Mouse (Mus musculus) lung, postnatal 10 days (tissue): ENCODE measurements at regions not wholly inside any gene's neighbourhood (a gene's known extent, or its start where the extent isn't known, plus 50 kb on each side); places are given as distances from the start of the nearest gene placed in this dataset.
A peak's percentile ranks its signal among the peaks of the same experiment; 100 is the strongest.

Source experiments
- DNase-seq: peaks from one replicate; pipeline ENCODE4 v3.0.0; 2021

DNA sequence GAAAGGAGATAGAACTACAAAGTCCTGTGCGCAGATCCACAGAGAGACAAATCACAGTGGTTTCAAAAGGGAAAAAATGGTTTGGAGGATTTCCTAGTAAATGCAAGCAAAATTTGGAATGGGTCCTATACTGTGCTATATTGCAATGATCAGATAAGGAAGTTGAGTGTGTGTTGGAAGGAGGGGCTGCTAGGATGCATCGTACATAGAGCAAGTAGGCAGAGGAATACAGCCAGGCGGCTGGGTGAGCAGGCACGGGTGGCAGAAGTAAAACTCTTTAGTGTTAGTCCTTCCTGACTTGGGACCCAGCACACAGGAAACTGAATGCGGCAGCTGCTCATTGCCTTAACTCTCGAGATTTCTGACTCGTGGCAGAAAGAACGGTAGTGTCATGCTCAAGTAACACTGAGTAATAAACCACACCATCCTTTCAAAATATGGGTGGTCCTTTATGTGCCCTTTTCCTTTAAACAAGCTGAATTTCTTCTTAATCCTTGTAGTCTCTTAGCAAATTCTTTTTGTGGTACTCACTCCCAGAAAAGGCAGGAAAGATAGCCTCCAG, 87.0 kb upstream of the Itprid2 start:
- DNase-seq = no peak

DNA sequence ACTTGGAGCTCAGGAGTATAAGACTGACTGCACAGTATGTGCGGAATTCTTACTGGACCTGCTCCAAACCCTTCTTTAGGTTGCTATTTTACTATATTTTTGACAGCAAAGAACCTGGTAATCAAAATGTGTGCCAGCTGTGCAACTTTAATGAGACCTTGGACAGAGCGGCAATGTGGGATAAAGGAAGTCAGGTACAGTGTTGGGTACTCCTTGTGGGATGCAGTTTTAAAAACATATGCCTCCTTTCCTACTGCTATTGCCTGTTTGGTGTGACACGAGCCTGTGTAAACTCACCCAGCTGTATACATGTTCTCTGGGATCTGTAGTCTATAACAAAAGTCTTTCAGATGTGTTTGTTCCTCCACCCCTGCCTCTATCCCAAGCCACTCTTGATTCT, 85.4 kb upstream of the Itprid2 start:
- no peak for DNase-seq

DNA sequence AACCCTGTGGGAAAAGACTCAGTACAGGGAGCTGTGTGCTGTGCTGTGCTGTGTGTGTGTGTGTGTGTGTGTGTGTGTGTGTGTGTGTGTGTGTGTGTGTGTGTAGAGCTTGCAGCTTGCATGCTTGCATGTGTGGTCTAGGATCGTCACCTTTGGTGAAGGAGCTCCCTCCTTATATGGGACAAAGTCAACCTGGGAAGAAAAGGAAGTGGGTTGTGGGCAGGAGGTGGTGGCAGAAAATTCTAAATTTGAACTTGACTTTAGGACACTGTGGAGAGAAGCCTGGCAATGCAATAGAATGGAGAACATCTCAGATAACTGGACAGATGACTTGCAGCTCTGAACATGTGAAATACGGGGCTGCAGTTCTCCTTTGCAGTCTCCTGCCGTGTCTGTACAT, 84.7 kb upstream of the Itprid2 start:
- DNase-seq = no peak

DNA sequence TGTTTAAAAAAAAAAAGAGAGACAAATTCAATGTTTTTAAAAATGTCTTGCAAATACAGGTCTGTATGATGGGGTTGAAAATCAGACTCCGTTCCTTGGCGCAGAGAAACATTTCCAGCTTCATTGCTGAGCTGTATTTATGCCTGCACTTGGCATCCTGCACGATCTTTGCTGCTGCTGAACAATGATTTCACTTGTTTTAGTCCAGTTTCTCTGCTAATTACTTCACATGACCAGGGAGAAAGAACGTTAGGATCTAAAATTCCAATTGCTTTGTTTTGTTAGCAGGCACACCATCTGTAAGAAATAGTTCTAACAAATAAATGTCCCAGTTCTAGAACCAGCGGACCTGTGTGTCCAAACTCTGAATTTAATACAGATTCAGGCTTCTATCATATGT, 82.7 kb upstream of the Itprid2 start:
- no peak for DNase-seq

DNA sequence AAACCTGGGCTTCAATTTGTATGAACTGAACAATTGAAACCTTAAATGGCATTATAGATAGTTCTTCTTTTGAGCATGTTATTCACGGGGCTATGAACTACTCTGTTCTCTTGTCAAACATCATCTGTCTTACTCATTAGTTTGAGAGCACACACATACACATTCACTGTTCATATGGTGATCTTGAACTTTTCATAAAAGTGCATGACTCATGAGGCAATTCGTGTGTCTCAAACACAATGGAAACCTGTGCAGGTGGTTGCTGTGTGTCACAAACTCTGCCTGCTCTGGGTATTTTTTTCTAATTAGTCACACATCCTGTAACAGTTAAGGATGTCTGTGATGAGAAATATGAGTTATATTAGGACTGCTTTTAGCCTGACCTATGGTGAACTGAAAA, 79.8 kb upstream of the Itprid2 start:
- DNase-seq = no peak

DNA sequence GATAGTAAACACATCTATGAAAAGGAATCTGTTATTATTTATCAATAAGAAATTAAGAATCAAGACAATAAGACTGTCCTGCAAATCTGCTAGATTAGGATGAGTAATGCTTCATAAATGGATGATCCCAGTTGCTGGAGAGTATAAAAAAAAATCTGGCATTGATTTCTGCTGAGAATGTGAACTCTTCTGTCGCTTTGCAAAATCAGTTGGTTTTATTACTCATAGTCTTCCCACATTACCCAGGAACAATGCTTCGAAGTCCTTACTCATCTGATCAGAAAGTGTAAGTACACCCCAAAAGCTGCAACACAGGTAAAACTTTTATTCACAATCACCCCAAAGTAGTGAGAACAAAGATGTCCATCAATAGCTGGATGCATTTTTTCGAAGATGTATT, 77.8 kb upstream of the Itprid2 start:
- no peak for DNase-seq

DNA sequence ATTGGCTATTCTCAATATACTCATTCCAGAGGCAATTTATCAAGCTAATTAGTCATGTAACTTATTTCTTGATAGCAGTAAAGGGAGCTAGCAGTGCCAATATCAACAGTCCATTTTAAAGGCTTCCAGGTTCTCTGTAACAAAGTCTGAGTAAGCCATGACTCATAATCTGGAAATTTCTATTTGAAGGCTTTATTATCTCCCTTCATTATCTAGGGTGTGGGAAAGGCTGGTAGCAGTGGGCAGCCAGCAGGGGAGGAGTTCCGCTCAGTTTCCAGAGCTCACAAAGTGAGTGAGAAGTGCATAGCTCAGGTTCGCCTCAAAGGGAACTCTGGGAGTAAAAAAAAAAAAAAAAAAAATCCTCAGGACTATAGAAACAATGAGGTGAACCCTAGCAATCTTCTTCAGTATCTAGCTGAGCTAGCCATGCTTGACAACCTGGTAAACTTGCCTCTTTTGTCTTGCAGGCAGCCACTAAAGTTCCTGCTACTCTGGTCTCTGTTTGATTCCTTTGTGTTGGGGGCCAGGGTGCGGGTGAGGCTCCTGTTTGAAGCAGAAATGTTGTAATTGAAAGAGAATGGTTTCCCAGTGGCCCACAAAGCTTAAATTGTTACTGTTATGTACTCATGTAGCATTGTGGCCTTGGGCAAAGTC, 68.7 kb upstream of the Itprid2 start:
- no peak for DNase-seq

DNA sequence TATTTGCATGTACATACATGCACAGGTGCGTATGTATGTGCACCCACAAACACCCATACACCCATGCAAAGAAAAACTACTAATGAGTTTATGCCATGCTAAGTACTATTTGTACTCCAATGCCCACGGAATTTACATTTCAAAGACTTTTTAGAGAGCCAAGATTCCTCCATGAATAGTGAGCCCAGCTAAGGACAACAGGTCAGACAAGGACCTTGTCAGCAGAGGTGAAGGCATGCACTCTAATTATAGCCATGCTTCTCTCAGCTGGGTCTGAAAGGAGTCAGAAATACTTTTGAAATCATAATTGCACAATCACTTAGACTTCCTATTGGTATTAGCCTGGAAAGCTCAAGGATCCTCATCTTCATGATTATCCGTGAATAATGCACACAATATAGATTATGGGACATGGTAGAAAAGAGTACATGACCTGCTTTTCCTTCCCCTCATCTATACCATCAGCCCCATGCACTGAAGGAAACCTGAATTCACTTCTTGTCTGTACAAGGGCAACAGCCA, 67.7 kb upstream of the Itprid2 start:
- no peak for DNase-seq

DNA sequence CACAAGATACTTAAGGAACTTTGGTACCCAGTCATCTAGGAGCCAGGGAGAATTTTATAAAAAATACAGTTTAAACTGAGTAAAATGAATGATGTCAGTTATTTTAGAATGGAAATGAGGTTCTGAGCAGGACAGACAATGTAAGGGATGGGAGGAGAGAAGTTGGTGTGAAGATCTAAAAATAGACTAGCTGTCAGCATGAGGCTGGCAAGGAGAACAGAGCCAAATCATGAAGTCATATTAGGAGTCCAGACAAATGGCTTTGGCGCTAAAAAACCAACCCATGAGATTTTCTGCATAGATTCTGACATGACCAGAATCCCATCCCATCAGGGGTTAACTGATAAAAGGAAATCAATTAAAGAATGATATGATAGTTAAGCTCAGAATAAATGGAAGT, 65.5 kb upstream of the Itprid2 start:
- DNase-seq = no peak

DNA sequence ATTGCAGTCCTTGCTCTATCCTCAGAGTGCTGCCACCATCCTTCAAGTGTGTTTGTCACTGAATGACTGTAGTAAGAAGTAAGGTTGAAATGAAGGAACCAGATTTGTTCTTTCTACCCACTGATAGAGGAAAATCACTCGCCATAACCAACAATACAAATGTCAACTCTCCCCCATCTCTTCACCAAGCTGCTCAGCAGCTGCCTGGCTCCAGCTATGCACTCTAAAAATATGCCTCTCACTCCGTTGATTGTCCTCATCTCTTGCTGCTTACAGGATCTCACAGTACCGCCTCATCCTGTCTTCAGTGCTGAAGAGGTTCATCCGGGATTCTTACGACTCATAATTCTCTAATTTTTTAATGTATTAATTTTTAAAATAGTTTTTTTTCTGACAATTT, 63.2 kb upstream of the Itprid2 start:
- DNase-seq = no peak

DNA sequence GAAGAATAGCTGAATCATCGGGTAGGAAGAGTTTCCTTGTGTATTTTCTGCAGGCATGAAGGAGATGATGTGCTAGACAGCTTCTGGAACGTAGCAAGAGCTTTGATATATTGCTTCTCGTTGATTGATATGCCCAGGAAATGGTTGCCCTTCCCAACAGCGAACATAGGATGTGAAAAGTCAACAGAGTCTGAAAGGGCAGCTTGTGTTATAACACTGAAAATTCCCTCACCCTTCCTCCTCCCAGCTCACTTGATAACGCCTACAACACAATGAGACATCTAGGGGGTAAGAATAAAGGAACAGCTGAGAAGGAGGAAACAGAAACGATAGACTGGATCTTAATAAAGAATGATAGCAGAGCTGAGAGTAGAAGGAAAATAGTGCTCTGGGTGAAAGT, 60.1 kb upstream of the Itprid2 start:
- peak; percentile 10 for DNase-seq

DNA sequence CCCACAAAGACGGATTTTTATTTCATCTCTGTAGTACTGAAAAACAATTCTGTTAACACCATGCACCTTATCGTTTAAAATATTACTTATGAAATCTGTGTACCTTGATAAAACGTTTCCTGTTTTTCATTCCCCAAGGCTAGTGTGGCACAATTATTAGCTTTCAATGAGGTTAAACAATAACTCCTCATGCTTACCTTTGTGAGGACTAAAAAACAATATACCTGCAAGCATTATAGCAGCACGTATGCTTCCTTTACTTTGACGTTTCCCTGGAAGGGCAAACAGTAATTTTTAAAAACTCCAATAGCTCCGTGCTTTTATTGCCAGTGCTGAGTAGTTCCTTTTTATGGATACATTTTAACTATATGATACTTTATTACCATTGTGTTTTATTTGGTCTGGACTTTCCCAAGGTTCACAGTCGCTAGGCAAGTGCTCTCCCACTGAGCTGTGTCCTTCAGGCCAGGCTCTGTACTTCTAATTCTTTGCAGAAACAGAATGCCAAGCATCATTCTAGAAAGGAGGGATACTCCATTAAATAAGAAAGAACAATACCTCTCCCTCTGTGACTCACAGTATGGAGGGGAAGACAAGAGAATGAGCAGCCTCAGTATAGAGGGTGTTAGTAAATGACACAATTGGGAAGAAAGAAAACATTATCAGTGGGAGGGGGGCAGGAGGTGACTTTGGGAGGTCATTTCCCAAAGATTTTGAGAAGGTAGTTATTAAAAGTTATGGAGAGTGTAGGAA, 50.0 kb upstream of the Itprid2 start:
- no peak for DNase-seq
